In genomic region chr7:101541734-101542133, GRCm38 (mm10) we compare ENCODE assay signal across 16 mouse cellular contexts. TPM values are rescaled to one million over a fixed set of nuclear protein-coding genes. Genes with fewer than 3 reads are reported as not detected.
DNase-seq lines count a peak whose midpoint lies in the region; ATAC-seq and TF ChIP-seq lines count a peak whose summit lies in the region.
"Had no signal": no experiment of that assay in that cellular context is flagged by ENCODE, and none has a peak within 500 bp of the region (broad histone marks: within the 10 kb centered on the region; RNA-seq: fewer than 3 reads in every experiment).

No protein-coding gene starts in this region.

- peak overlapping the region; percentile 43 for H3K4me3 ChIP-seq in gastrocnemius, adult 2 months
- no peak overlapping the region for H3K4me3 ChIP-seq in liver, embryonic 11.5 days (ENCODE audit: low read depth, low read length)
- H3K4me3 ChIP-seq: forebrain, embryonic 13.5 days; heart, adult 2 months; heart, embryonic 15.5 days; hindbrain, embryonic 10.5 days; midbrain, embryonic 13.5 days had no signal

- H3K9me3 ChIP-seq in liver, embryonic 11.5 days (ENCODE audit: control insufficient read depth, low read length), result no peaks in the 10 kb centered on the region
- H3K9me3 ChIP-seq: forebrain, embryonic 13.5 days; heart, embryonic 15.5 days; hindbrain, embryonic 10.5 days; midbrain, embryonic 13.5 days had no signal

- TF ChIP-seq CTCF in gastrocnemius, adult 2 months (IDR thresholded peaks at IDR 0.05), result no peak

- H3K27me3 ChIP-seq in liver, embryonic 11.5 days (replicated peaks; ENCODE audit: control insufficient read depth, insufficient read depth, low read length), result no peaks in the 10 kb centered on the region; the same call in 1 of the 2 replicates
- H3K27me3 ChIP-seq: forebrain, embryonic 13.5 days; heart, embryonic 15.5 days; midbrain, embryonic 13.5 days had no signal

- no peak overlapping the region for H3K4me2 ChIP-seq in liver, embryonic 11.5 days
- H3K4me2 ChIP-seq: forebrain, embryonic 13.5 days; heart, embryonic 15.5 days had no signal

- DNase-seq in gastrocnemius, adult 2 months, result no peak
- DNase-seq in gastrocnemius, adult 18-20 months (ENCODE audit: low spot score), result no peak
- peak; percentile 62 for DNase-seq in layer of hippocampus, adult 9-11 months
- no peak for DNase-seq in layer of hippocampus, postnatal 36 days
- peak; percentile 79 for DNase-seq in brain, adult 2 months (ENCODE audit: low read depth, low spot score)
- DNase-seq in frontal cortex, postnatal 36 days (ENCODE audit: low spot score in 2 of 2), result peak; percentile 34 to 85
- no peak for DNase-seq in liver, embryonic 11.5 days (ENCODE audit: low spot score)
- no peak for DNase-seq in embryo, embryonic 10 days (ENCODE audit: low spot score)

- H3K36me3 ChIP-seq in liver, embryonic 11.5 days (ENCODE audit: control insufficient read depth, insufficient read depth, low read length), result no peaks in the 10 kb centered on the region
- H3K36me3 ChIP-seq: heart, embryonic 15.5 days; hindbrain, embryonic 10.5 days; midbrain, embryonic 13.5 days had no signal

- no peak overlapping the region for H3K27ac ChIP-seq in gastrocnemius, adult 2 months
- H3K27ac ChIP-seq in liver, embryonic 11.5 days (ENCODE audit: low read depth, low read length), result no peak overlapping the region
- H3K27ac ChIP-seq: forebrain, embryonic 13.5 days; heart, adult 2 months; heart, embryonic 15.5 days; hindbrain, embryonic 10.5 days; midbrain, embryonic 13.5 days had no signal

- WGBS in liver, embryonic 11.5 days, result 76% methylated on average over 10 of the region's 10 CpGs

- no peak overlapping the region for H3K9ac ChIP-seq in liver, embryonic 11.5 days (ENCODE audit: low read depth, low read length)
- H3K9ac ChIP-seq: forebrain, embryonic 13.5 days; heart, embryonic 15.5 days; midbrain, embryonic 13.5 days had no signal

- ATAC-seq in liver, embryonic 11.5 days (replicated peaks; ENCODE audit: low FRiP score), result no peak

- H3K4me1 ChIP-seq in liver, embryonic 11.5 days (replicated peaks; ENCODE audit: control insufficient read depth, insufficient read depth, low read length), result no peaks in the 10 kb centered on the region
- H3K4me1 ChIP-seq: forebrain, embryonic 13.5 days; heart, embryonic 15.5 days had no signal

- intact Hi-C loops in gastrocnemius, adult 2 months (cut with DNase I), result loop anchor here (5.0 kb wide), 1 partner anchor 114 kb away; no protein-coding TSS in a partner anchor

RNA-seq across cellular contexts. Expression of gene Art2b, which starts 43.7 kb away (rescaled TPM):
- total RNA-seq in gastrocnemius, adult 2 months (2021), result not detected
- not detected for total RNA-seq in gastrocnemius, adult 18-20 months (2021)
- total RNA-seq in layer of hippocampus, postnatal 36 days (2021), result not detected
- polyA plus RNA-seq in liver, embryonic 11.5 days (2014; fragmentation: Nextera tagmentation; extraction: Ambion mirVana), result not detected in 2 replicates
- total RNA-seq: gastrocnemius, postnatal 14 days; left cerebral cortex, adult 8-10 months had no signal
- polyA plus RNA-seq: cerebellum, adult 2 months; forebrain, embryonic 13.5 days; heart, embryonic 15.5 days; hindbrain, embryonic 10.5 days; midbrain, embryonic 13.5 days had no signal

Comparison
In these comparisons a context has a peak if more than half of its experiments do, and no peak if none do; other contexts are left out.
1. DNase-seq: peak in layer of hippocampus, adult 9-11 months (single experiment), brain, adult 2 months (single experiment) and frontal cortex, postnatal 36 days (2 of 2); none in gastrocnemius, adult 2 months (single experiment), gastrocnemius, adult 18-20 months (single experiment), layer of hippocampus, postnatal 36 days (0 of 2), liver, embryonic 11.5 days (single experiment) and embryo, embryonic 10 days (single experiment).